Mouse (Mus musculus) kidney, postnatal 0 days (tissue): ENCODE measurements around the gene Tmem216. TPM values are rescaled to one million over a fixed set of nuclear protein-coding genes. Genes with fewer than 3 reads are reported as not detected.

Experiments used
- ATAC-seq: fragments of 200-750 bp; cut with Nextera tagmentation; replicated peaks from 2 replicates; pipeline ENCODE4 v1.8.0; 2017; ENCODE audit warnings: low read depth, moderate number of reproducible peaks, moderate TSS enrichment, moderate library complexity; ENCODE audit not compliant: low FRiP score
- DNase-seq: peaks from one replicate; pipeline ENCODE4 v3.0.0-alpha.2; 2016; ENCODE audit warnings: low spot score
- H3K27ac ChIP-seq: fragments of 300-500 bp; sonication (generic); 2 replicates; pipeline ENCODE4 v1.5.1; 2014; ENCODE audit warnings: mild to moderate bottlenecking
- H3K27me3 ChIP-seq: fragments of 300-500 bp; sonication (generic); 2 replicates; pipeline ENCODE4 v1.6.1; 2014; ENCODE audit warnings: low read length, mixed read lengths; ENCODE audit not compliant: insufficient read depth
- H3K36me3 ChIP-seq: fragments of 300-500 bp; sonication (generic); 2 replicates; pipeline ENCODE4 v1.6.1; 2014; ENCODE audit warnings: low read length, mixed read lengths; ENCODE audit not compliant: insufficient read depth
- H3K4me1 ChIP-seq: fragments of 300-500 bp; sonication (generic); replicated peaks from 2 replicates; pipeline ENCODE4 v1.6.1; 2014; ENCODE audit warnings: antibody characterized with exemption, low read length, mixed read lengths; ENCODE audit not compliant: insufficient read depth
- H3K4me2 ChIP-seq: fragments of 300-500 bp; sonication (generic); 2 replicates; pipeline ENCODE4 v1.6.1; 2014; ENCODE audit warnings: mild to moderate bottlenecking, low read length, moderate library complexity, mixed read lengths
- H3K4me3 ChIP-seq: fragments of 300-500 bp; sonication (generic); replicated peaks from 2 replicates; pipeline ENCODE4 v1.5.1; 2014; ENCODE audit warnings: low read depth, low read length
- H3K9ac ChIP-seq: fragments of 300-500 bp; sonication (generic); 2 replicates; pipeline ENCODE4 v1.6.1; 2014; ENCODE audit warnings: low read depth, low read length
- H3K9me3 ChIP-seq: fragments of 300-500 bp; sonication (generic); replicated peaks from 2 replicates; pipeline ENCODE4 v1.6.1; 2016; ENCODE audit warnings: low read length, inconsistent platforms, mixed read lengths
- CTCF ChIP-seq: IDR thresholded peaks from 2 replicates; pipeline ENCODE4 v1.5.1; 2016; ENCODE audit warnings: antibody characterized with exemption, low read depth, mild to moderate bottlenecking, moderate library complexity
- WGBS: fragments of 180-500 bp; shearing (Covaris S2); extraction: QIAGEN DNeasy Blood & Tissue Kit; methylation state at CpG from one replicate; pipeline ENCODE4 v1.1.7; 2014; 5-methylcytosine and 5-hydroxymethylcytosine counted together
- polyA plus RNA-seq: library from polyadenylated mRNA; unstranded; fragments of >200 nt; fragmentation: Nextera tagmentation; extraction: Ambion mirVana; gene quantifications from 2 replicates; pipeline ENCODE4 v1.2.1, GENCODE M21; 2015

Gene Tmem216
- polyA plus RNA-seq, 1 experiment from 2014 or later = 49.7 TPM

DNA sequence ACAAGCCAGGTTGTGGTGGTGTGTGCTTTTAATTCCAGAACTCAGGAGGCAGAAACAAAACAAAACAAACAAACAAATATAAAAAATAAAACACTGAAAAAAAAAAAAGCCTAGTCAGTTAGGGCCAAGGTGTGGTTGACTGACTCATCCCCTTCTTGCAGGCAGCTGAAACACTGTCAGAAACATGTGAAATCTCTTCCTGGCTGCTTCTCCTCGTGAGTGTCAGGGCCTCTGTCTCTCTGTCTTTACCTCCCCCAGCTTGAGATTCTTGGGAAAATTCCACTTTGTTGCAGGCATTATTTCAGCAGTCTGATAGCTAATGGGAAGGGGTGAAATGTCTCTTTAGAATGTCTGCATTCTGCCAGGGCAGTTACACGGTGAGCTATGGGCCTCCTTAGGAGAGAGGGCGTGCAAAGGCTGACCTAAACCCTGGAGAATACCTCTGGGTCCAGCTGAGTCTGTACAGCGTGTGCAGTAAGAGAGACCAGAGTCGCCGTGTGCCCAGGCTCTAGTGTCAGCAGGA, 46.3 kb upstream of the Tmem216 start:
- no peaks in the 10 kb centered on the region for H3K27me3 ChIP-seq
- H3K9me3 ChIP-seq = no peaks in the 10 kb centered on the region
- ATAC-seq (no peak), DNase-seq (peak; percentile 63)
- H3K9ac ChIP-seq = peak overlapping the region; percentile 40
- H3K4me2 ChIP-seq = peak overlapping the region; percentile 59
- peak overlapping the region; percentile 90 for H3K27ac ChIP-seq
- no peak for TF ChIP-seq CTCF
- 5% methylated on average over 6 of the region's 6 CpGs for WGBS
- H3K4me3 ChIP-seq = peak overlapping the region; percentile 25; the same call in 1 of the 2 replicates
- 0 out of 2 replicates have a peak, but pooled peaks cover 4% of the 10 kb centered on the region for H3K36me3 ChIP-seq
- peaks cover 12% of the 10 kb centered on the region for H3K4me1 ChIP-seq

DNA sequence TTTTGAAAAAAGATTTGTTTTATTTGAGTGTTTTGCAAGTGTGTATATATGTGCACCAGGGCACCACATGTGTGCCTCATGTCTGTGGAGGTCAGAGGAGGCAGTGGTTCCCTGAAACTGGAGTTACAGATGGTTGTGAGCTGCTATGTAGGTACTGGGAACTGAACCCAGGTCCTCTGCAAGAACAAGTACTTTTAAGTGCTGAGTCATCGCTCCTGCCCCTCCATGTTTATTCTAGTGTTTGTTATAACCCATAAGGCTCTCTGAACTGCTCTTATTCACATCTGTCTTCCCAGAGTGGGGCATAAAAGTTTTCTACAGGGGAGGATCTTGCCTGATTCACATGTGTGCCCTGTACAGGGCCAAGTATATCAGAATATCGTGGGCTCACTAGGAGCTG, 43.6 kb upstream of the Tmem216 start:
- Histone ChIP-seq H3K9me3 (no peaks in the 10 kb centered on the region), H3K27ac (no peak overlapping the region), H3K27me3 (no peaks in the 10 kb centered on the region), H3K36me3 (peaks cover 15% of the 10 kb centered on the region), H3K4me1 (peaks cover 6% of the 10 kb centered on the region; the same call in 1 of the 2 replicates), H3K4me2 (no peak overlapping the region), H3K4me3 (no peak overlapping the region), H3K9ac (no peak overlapping the region)
- TF ChIP-seq CTCF = no peak
- ATAC-seq (no peak), DNase-seq (no peak)
- WGBS = 94% methylated on average over 2 of the region's 2 CpGs

DNA sequence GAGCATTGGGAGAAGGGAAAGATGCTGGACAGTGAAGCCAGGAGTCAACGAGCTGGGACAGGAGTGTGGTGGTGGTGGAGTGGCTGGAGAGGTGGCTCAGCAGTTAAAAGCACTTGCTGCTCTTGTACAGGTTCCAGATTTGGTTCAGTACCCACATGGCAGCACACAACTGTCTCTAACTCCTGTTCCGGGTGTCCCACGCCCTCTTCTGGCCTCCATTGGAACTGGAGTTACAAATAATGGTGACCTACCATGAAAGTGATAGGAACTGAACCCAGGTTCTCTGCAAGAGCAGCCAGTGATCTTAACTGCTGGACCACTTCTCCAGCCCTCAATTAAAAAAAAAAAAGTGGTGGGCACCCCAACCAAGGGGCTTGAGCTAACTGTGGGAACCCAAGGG, 42.1 kb upstream of the Tmem216 start:
- Histone ChIP-seq H3K4me1 (0 out of 2 replicates have a peak, but pooled peaks cover 1% of the 10 kb centered on the region), H3K27ac (no peak overlapping the region), H3K36me3 (peaks cover 16% of the 10 kb centered on the region), H3K4me3 (no peak overlapping the region), H3K9me3 (no peaks in the 10 kb centered on the region), H3K9ac (no peak overlapping the region), H3K27me3 (no peaks in the 10 kb centered on the region), H3K4me2 (no peak overlapping the region)
- 44% methylated on average over 3 of the region's 3 CpGs for WGBS
- ATAC-seq = no peak
- no peak for DNase-seq
- TF ChIP-seq CTCF = peak; percentile 41; the same call in 1 of the 2 replicates

DNA sequence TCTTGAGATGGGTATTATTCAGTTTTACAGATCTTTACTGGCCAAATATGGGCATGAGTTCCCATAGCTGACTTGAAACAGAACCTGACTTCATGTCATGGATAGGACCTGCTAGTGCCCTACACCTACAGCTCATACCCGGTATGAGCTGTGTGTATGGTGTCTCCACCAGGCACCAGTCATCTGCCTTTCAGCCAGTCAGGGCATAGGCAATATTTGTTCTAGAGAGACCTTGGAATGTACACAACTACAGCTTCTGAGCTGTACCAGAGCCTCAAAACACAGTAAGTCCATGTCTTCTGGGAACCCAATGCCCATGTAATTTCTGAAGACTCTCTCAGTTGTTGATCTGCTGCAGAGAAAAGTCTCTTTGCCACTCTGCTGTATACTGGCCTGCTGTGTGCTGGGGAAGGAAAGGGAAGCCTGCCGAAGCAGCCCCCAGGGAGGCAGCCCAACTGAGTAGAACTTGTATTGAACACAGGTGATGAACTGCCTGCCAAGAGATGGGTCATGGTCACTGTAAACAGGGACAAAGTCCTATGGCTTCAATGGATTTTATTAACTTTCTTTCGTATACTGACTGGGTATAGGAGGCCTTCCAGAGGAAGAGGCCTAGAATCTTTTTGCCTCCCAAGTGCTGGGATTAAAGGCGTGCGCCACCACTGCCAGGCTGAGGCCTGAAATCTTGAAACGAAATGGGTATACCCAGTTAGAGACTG, 35.8 kb upstream of the Tmem216 start:
- 89% methylated on average over 6 of the region's 6 CpGs for WGBS
- TF ChIP-seq CTCF = no peak
- H3K27ac ChIP-seq = no peak overlapping the region
- no peak for ATAC-seq
- no peaks in the 10 kb centered on the region for H3K9me3 ChIP-seq
- no peak for DNase-seq
- H3K27me3 ChIP-seq = no peaks in the 10 kb centered on the region
- no peak overlapping the region for H3K4me3 ChIP-seq
- peaks cover 21% of the 10 kb centered on the region for H3K36me3 ChIP-seq
- no peaks in the 10 kb centered on the region for H3K4me1 ChIP-seq
- no peak overlapping the region for H3K4me2 ChIP-seq
- H3K9ac ChIP-seq = no peak overlapping the region

DNA sequence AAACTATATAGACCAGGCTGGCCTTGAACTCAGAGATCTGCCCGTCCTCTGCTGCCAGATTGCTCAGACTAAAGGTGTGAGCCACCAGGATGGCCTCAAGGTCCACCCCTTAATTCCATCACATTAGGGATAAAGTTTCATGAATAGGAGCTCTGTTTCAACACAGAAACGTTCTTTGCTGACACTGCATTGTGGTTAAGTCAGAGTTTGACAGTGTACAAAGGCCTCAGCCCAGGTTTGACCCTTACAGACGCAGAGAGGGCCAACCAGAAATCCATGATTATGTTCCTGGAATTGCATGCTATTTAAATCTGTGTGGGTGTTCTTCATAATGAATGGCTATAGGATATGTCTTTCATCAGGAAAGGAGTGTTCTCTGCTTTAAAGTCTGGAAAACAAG, 34.3 kb upstream of the Tmem216 start:
- Histone ChIP-seq H3K27me3 (no peaks in the 10 kb centered on the region), H3K4me2 (no peak overlapping the region), H3K4me3 (no peak overlapping the region), H3K9me3 (no peaks in the 10 kb centered on the region), H3K27ac (no peak overlapping the region), H3K36me3 (peaks cover 16% of the 10 kb centered on the region), H3K9ac (no peak overlapping the region), H3K4me1 (no peaks in the 10 kb centered on the region)
- DNase-seq (no peak), ATAC-seq (no peak)
- no peak for TF ChIP-seq CTCF
- 59% methylated on average over 3 of the region's 3 CpGs for WGBS

DNA sequence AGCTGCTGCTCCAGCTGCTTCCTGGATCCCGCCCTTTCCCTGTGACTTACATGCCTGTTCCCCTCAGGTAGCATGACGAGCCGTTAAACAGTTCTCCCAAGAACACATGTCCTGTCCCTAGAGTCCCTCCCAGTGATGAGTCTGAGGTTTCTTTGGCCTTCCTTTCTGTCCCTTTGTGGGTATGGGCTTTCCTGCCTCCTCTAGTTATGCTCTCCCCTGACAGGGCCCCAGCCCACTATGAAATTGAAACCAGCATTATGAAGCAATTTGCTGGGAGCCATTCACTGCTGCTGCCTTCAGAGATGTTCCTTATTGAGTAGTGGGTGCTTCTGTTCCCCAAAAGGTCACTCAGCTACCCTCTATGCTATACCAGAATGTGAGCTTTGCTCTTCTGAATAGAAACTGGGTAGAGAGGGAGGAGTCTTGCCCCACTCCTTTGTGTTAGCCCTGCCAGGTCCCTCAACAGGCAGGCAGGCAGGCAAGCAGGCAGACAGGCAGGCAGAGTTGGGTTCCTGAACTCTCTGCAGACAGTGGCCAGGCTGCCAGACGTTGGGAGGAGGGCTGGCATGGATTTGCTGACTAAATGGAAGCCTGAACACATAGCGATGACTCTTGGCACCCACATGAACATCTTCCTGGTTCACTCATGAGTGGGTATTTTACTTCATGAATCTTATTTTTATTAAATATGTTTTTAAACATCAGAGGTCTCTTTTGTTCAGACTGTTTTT, 33.3 kb upstream of the Tmem216 start:
- H3K4me1 ChIP-seq = no peaks in the 10 kb centered on the region
- TF ChIP-seq CTCF = no peak
- no peak overlapping the region for H3K9ac ChIP-seq
- ATAC-seq (no peak), DNase-seq (no peak)
- H3K9me3 ChIP-seq = no peaks in the 10 kb centered on the region
- H3K4me3 ChIP-seq = no peak overlapping the region
- H3K27me3 ChIP-seq = no peaks in the 10 kb centered on the region
- no peak overlapping the region for H3K4me2 ChIP-seq
- H3K27ac ChIP-seq = no peak overlapping the region
- 67% methylated on average over 5 of the region's 5 CpGs for WGBS
- peaks cover 10% of the 10 kb centered on the region for H3K36me3 ChIP-seq
